Mouse (Mus musculus) layer of hippocampus, adult 9-10 months (tissue): Measurements from ENCODE around the gene Cacna1d.

Source experiments
- DNase-seq: peaks from one replicate; pipeline ENCODE4 v3.0.0; 2022; ENCODE audit warnings: low spot score

Gene Cacna1d

GRCm38 (mm10) chr14:30491342-30491741 is at the start of gene Cacna1d:
Cacna1d (minus strand) TSS chr14:30491455.
- DNase-seq: no peak

GRCm38 (mm10) chr14:30533780-30534450 is 42.7 kb upstream of the Cacna1d start:
- DNase-seq: no peak

- DNase-seq: no peak
Measured at GRCm38 (mm10) chr14:30531896-30532295, 40.6 kb upstream of the Cacna1d start.

GRCm38 (mm10) chr14:30531431-30531830 is 40.2 kb upstream of the Cacna1d start:
- DNase-seq: no peak

- no peak for DNase-seq
Measured at GRCm38 (mm10) chr14:30530726-30531269, 39.5 kb upstream of the Cacna1d start.

- no peak for DNase-seq
Measured at GRCm38 (mm10) chr14:30529454-30529853, 38.2 kb upstream of the Cacna1d start.

- no peak for DNase-seq
Measured at GRCm38 (mm10) chr14:30528961-30529360, 37.7 kb upstream of the Cacna1d start.

GRCm38 (mm10) chr14:30528392-30528791 is 37.1 kb upstream of the Cacna1d start:
- DNase-seq: no peak

GRCm38 (mm10) chr14:30523356-30523755 is 32.1 kb upstream of the Cacna1d start:
- DNase-seq: no peak

GRCm38 (mm10) chr14:30519323-30519722 is 28.1 kb upstream of the Cacna1d start:
- no peak for DNase-seq

- DNase-seq: no peak
Measured at GRCm38 (mm10) chr14:30515931-30516723, 24.9 kb upstream of the Cacna1d start.

- DNase-seq: no peak
Measured at GRCm38 (mm10) chr14:30512896-30513295, 21.6 kb upstream of the Cacna1d start.

GRCm38 (mm10) chr14:30510214-30510763 is 19.0 kb upstream of the Cacna1d start:
- no peak for DNase-seq

GRCm38 (mm10) chr14:30504990-30505389 is 13.7 kb upstream of the Cacna1d start:
- DNase-seq: no peak

- no peak for DNase-seq
Measured at GRCm38 (mm10) chr14:30498202-30498601, 6.9 kb upstream of the Cacna1d start.

- DNase-seq: no peak
Measured at GRCm38 (mm10) chr14:30494998-30495397, 3.7 kb upstream of the Cacna1d start.

- DNase-seq: no peak
Measured at GRCm38 (mm10) chr14:30493276-30493675, 2.0 kb upstream of the Cacna1d start.

GRCm38 (mm10) chr14:30479361-30479948 is 11.8 kb downstream of the Cacna1d start, which contains the start of gene Dcp1a:
Dcp1a (plus strand) TSS chr14:30479535.
- DNase-seq: peak; percentile 91

- no peak for DNase-seq
Measured at GRCm38 (mm10) chr14:30474416-30474815, 16.8 kb downstream of the Cacna1d start.

GRCm38 (mm10) chr14:30473605-30474004 is 17.6 kb downstream of the Cacna1d start:
- no peak for DNase-seq

- no peak for DNase-seq
Measured at GRCm38 (mm10) chr14:30463312-30463711, 27.9 kb downstream of the Cacna1d start.

GRCm38 (mm10) chr14:30459891-30460523 is 31.2 kb downstream of the Cacna1d start:
- peak; percentile 79 for DNase-seq
